Mouse (Mus musculus) embryonic fibroblast, embryonic 13.5 days (primary cell): Measurements from ENCODE around the gene Foxp1.

Source experiments
- CTCF ChIP-seq: IDR thresholded peaks from 2 replicates; pipeline ENCODE4 v1.5.1; 2011; ENCODE audit warnings: mild to moderate bottlenecking, control low read depth, low read length, moderate library complexity, borderline replicate concordance; ENCODE audit not compliant: insufficient read depth
- POLR2A ChIP-seq: IDR thresholded peaks from 2 replicates; pipeline ENCODE4 v1.6.1; 2011; ENCODE audit warnings: low read depth, mild to moderate bottlenecking, control low read depth, low read length, moderate library complexity

DNA sequence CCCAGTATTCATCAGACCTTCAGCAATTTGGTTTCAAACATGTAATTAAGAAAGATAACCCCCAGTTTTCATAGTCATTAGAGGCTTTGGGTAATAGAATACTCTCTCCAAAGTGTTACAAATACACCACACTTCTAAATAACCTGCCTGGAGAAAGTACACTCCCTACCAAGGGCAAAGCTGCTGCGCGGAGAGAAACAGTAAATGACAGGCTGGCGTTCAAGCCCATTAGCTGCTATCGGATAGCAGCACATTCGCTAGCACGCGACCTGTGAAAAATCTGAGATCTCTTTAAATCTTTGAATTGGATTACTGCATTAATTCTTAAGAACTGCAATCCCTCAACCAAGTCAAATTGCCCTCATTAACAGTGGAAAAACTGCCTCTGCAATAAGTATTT is 418.1 kb downstream of the Foxp1 start:
- TF ChIP-seq POLR2A: no peak
- no peak for TF ChIP-seq CTCF
